Mouse (Mus musculus) left cerebral cortex, postnatal 10 days (tissue): ENCODE results near the gene Gm20388. TPM values are rescaled to one million over a fixed set of nuclear protein-coding genes. Genes with fewer than 3 reads are reported as not detected.

ENCODE experiments used
- DNase-seq, 2 experiments: peaks; one replicate each; pipeline ENCODE4 v3.0.0; 2021 to 2022; ENCODE audit warnings: low spot score in 2 of 2, mixed read lengths in 1 of 2; ENCODE audit errors: extremely low spot score in 1 of 2
- intact Hi-C: fragments of 180-260 bp; cut with DNase I; formaldehyde crosslinking; loops from one replicate; pipeline ENCODE4 v1.15.1; 2025
- total RNA-seq, 2 experiments: library from RNA; stranded (reverse); gene quantifications; 2 replicates each; pipeline ENCODE4 v1.2.3; 2021

The Gm20388 gene
- total RNA-seq, 2 experiments from 2014 or later, result 4.4 to 9.0 TPM

DNA sequence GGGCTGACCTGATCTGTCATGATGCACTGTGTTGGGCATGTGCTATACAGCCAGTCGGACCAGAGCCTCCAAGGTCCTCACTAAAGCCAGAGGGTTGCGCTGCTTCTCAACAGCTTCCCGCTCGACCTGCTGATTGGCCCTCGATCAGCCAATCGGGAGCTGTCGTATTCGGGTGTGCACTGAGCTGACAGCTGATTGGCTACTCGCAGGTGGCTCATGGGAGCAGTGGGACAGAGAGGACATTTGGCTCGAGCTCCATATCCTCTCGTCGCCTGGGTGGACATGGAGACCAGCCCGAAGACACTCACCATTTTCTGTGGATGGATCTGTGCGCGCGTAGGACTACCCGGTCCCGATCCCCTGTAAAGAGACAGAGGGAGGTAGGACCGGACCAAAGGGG is 1631.2 kb downstream of the Gm20388 start:
- DNase-seq, result peak in 1 of 2 experiments; percentile 20
- intact Hi-C loops, result no loop called here

DNA sequence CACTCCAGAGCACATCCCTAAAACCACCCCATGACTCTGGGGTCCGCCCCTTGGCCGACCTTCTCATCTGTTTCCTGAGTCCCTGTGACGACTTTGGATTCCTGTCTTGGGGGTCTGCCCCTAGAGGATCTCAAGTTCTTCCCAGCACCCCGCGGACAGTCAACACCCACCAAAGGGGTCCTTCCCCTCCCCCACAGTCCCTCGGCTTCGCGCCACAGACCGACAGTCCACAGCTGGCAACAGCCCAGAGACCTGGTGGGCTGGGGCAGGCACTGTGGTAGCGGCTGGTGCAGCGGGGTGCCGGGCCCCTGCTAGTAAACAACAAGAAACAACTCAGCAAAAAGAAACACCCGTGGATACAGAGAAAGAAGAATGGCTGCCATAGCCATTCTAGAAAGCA is 1632.3 kb downstream of the Gm20388 start:
- peak in 1 of 2 experiments; percentile 50 for DNase-seq
- intact Hi-C loops, result no loop called here

DNA sequence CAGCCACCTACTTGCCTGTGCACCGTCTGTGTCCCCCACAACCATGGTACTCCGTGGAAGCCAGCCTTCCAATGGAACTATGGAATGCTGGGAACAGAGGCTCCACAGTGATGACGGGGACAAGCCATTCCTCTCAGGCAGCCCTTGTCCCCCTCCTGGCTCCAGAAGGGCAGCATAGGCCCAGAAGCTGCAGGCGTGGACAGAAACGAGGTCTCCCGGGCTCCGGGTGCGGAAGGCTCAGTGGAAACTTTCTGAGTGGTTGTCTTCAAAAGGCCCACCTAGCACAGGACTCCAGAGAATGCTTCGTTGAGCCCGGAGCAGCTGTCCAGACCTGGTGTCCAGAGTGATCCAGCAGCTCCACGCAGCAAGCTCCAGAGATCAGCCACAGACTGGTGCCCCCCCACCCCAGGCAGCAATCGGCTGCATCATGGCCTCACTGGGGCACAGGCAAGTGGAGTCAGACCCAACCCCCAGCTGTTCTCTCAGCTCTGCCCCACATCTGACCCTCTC is 1633.7 kb downstream of the Gm20388 start, which contains the start of gene 1700018B08Rik:
TSS of gene 1700018B08Rik (minus strand) at position 45 of the 510 bp plus-strand sequence.
- intact Hi-C loops, result no loop called here
- peak in 1 of 2 experiments; percentile 17 for DNase-seq

DNA sequence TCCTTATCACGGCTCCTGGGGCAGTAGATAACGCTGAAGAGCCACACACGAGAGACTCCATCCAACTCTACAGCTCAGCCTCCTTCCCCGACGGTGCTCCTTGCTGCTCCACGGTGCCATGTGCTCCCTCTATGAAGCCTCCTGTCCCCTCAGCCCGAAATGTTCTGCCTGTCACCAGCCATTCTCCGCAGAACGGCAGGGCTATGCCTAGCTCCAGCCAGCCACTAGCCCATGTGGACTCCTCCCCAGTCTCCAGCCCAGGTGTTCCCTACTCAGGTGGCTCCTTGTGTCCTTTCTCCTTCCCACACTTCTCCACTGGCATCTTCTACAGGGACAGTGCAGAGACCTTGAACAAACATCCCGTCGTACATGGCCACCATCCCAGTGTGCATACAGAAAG is 1634.3 kb downstream of the Gm20388 start:
- DNase-seq, result peak in 1 of 2 experiments; percentile 21
- intact Hi-C loops, result loop anchor here (5.0 kb wide), 1 partner anchor 47 kb away; the partner anchor contains the start of gene Map1lc3b

DNA sequence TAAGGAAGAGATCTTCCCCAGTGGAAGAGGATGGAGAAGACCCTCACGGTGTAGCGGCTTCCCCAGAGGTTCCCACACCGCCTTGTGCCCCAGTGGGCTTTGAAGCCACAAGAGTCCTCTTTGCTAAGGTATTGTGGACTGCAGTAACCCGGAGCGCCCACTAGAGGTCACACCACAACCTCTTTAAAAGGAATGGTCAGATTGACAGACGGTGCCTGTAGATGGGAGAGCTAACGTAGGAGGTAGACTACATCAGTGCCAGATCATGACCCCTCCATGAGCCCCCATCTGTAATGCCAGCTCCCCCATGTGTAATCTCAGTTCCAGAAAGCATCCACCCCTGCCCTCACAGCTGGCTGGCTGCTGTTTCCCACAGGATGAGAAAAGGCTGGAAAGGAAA is 1636.5 kb downstream of the Gm20388 start:
- intact Hi-C loops, result loop anchor here (5.0 kb wide), 1 partner anchor 45 kb away; the partner anchor contains the start of gene Map1lc3b
- DNase-seq, result peak; percentile 63 to 74

- DNase-seq, result peak in 1 of 2 experiments; percentile 23
- intact Hi-C loops, result no loop called here
Measured at GRCm38 (mm10) chr8:121550056-121550455, 1639.4 kb downstream of the Gm20388 start.

- peak in 1 of 2 experiments; percentile 33 for DNase-seq
- intact Hi-C loops, result no loop called here
Measured at GRCm38 (mm10) chr8:121551065-121551985, 1640.7 kb downstream of the Gm20388 start.

DNA sequence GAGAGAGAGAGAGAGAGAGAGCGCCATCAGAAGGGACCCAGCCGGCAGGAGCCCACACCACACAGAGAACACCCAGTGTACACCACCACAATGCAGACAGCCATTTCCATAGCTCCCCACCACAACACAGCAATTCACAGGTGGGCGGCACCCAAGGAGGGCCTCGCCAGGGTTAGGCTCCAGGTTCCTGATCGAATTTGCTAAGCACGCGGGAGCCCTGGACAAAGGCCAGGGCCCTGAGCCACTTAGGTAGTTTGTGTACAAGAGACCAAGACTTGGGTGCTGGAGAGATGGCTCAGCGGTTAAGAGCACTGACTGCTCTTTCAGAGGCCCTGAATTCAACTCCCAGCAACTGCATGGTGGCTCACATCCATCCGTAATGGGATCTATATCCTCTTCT is 1641.9 kb downstream of the Gm20388 start:
- intact Hi-C loops, result no loop called here
- DNase-seq, result peak in 1 of 2 experiments; percentile 19

GRCm38 (mm10) chr8:121553831-121554475 is 1643.3 kb downstream of the Gm20388 start:
- intact Hi-C loops, result no loop called here
- peak in 1 of 2 experiments; percentile 27 for DNase-seq

DNA sequence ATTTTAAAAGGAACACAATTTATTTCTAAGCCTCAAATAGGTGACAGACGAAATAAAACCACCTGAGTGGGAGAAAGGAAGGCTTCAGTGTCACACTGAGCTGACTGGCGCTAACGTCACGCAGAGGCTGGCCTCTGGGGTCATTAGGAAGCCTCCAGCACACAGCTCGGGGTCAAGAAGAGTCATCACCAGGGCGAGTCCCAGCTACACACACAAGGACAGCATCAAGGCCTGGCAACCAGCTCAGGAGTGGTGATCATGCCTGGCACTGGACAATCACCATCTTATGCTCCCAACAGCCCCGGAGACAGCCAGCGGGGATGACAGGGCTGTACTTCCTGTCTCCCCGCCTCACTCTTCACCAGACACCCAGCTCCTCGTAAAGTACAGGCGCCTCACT is 1647.1 kb downstream of the Gm20388 start:
- peak in 1 of 2 experiments; percentile 9 for DNase-seq
- intact Hi-C loops, result no loop called here

- intact Hi-C loops, result no loop called here
- DNase-seq, result no peak
Measured at GRCm38 (mm10) chr8:121558538-121558937, 1647.9 kb downstream of the Gm20388 start.

GRCm38 (mm10) chr8:121559801-121560200 is 1649.2 kb downstream of the Gm20388 start:
- peak in 1 of 2 experiments; percentile 19 for DNase-seq
- intact Hi-C loops, result no loop called here

DNA sequence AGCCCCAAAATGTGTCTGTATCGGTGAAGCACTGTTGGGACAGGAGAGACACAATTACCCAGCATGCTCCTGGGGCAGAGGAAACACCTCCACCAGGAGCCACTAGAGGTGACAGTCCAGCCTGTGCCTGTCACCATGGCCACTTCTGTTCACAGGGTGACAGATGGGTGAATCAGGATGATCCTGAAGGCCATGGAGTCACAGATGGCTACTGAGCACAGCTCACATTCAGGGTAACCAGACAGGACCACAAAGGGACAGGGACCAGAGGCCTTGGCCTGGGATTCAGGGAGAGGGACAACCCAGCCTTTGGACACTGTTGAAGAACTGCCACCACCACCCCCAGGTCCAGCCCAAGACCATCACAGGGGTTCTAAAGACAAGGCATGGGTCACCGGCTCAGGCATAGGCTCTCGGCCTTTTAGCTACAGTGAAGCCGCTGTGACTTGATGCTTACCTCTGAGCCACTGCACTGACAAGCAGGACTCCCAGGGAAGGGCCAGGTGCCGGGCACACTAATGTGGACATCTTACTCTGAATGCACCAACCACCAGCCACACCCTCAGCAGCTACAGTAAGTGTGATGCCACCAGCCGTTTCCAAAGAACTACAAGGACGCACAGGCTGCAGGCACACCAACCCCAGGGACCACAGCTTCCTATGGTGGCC is 1649.9 kb downstream of the Gm20388 start:
- intact Hi-C loops, result no loop called here
- DNase-seq, result peak in 1 of 2 experiments; percentile 12

GRCm38 (mm10) chr8:121561636-121562345 is 1651.2 kb downstream of the Gm20388 start:
- DNase-seq, result peak in 1 of 2 experiments; percentile 49
- intact Hi-C loops, result no loop called here

GRCm38 (mm10) chr8:121562941-121563351 is 1652.3 kb downstream of the Gm20388 start:
- no peak for DNase-seq
- intact Hi-C loops, result no loop called here

DNA sequence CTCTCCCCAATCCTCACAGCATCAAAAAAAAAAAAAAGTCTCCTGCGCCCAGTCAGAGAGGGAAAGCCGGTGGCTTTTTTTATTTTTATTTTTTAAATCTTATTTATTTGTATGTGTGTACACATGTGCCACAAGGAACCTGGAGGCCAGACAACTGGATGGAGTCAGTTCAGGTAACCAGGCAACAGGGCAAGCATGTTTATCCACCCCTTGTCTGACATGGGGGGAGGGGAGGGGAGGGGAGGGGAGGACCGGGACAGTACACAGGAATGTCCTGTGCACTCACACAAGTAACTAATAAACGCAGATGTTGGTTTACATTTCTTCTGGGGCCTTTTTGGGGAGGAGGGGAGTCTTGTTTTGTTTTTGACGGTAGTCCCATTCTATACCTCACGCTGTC is 1653.1 kb downstream of the Gm20388 start:
- no peak for DNase-seq
- intact Hi-C loops, result no loop called here

- no peak for DNase-seq
- intact Hi-C loops, result no loop called here
Measured at GRCm38 (mm10) chr8:121568321-121568720, 1657.7 kb downstream of the Gm20388 start.

GRCm38 (mm10) chr8:121570335-121570734 is 1659.7 kb downstream of the Gm20388 start:
- DNase-seq, result no peak
- intact Hi-C loops, result no loop called here
